Mouse (Mus musculus): ENCODE data around the gene Fgfr2. TPM values are rescaled to one million over a fixed set of nuclear protein-coding genes. Genes with fewer than 3 reads are reported as not detected.

The Fgfr2 gene
- polyA plus RNA-seq, 1 experiment from 2014 or later: 11.2 TPM

- Histone ChIP-seq H3K4me3 (ENCODE audit: low read depth, low read length) (no peak overlapping the region), H3K4me1 (ENCODE audit: insufficient read depth) (no peaks in the 10 kb centered on the region; the same call in 1 of the 2 replicates), H3K27ac (ENCODE audit: low read depth) (no peak overlapping the region), H3K9me3 (ENCODE audit: low read length) (no peaks in the 10 kb centered on the region), H3K27me3 (ENCODE audit: insufficient read depth, low read length) (no peaks in the 10 kb centered on the region), H3K9ac (replicated peaks) (no peak overlapping the region), H3K36me3 (replicated peaks; ENCODE audit: insufficient read depth, low read length) (no peaks in the 10 kb centered on the region), H3K4me2 (ENCODE audit: low read depth, low read length) (no peak overlapping the region)
- no peak for ATAC-seq
- WGBS (ENCODE audit: insufficient replicate concordance): 78% methylated on average over 10 of the region's 10 CpGs
- no peak for TF ChIP-seq CTCF (IDR thresholded peaks at IDR 0.05; ENCODE audit: low read depth)
- TF ChIP-seq EP300 (IDR thresholded peaks at IDR 0.05; ENCODE audit: low read depth): no peak
- DNase-seq: no peak
Observed at GRCm38 (mm10) chr7:132419378-132420255, 703.5 kb downstream of the Fgfr2 start.

GRCm38 (mm10) chr7:132416866-132417265 lies 706.3 kb downstream of the Fgfr2 start:
- H3K4me2 ChIP-seq (ENCODE audit: low read depth, low read length): no peak overlapping the region
- H3K4me3 ChIP-seq (ENCODE audit: low read depth, low read length): no peak overlapping the region
- no peaks in the 10 kb centered on the region for H3K36me3 ChIP-seq (replicated peaks; ENCODE audit: insufficient read depth, low read length)
- DNase-seq: no peak
- H3K9ac ChIP-seq (replicated peaks): no peak overlapping the region
- H3K9me3 ChIP-seq (ENCODE audit: low read length): no peaks in the 10 kb centered on the region
- ATAC-seq: no peak
- WGBS (ENCODE audit: insufficient replicate concordance): 70% methylated on average over 9 of the region's 9 CpGs
- no peak overlapping the region for H3K27ac ChIP-seq (ENCODE audit: low read depth)
- H3K4me1 ChIP-seq (ENCODE audit: insufficient read depth): no peaks in the 10 kb centered on the region
- TF ChIP-seq CTCF (IDR thresholded peaks at IDR 0.05; ENCODE audit: low read depth): no peak
- no peak for TF ChIP-seq EP300 (IDR thresholded peaks at IDR 0.05; ENCODE audit: low read depth)
- H3K27me3 ChIP-seq (ENCODE audit: insufficient read depth, low read length): no peaks in the 10 kb centered on the region

GRCm38 (mm10) chr7:132415866-132416265 lies 707.3 kb downstream of the Fgfr2 start:
- Histone ChIP-seq H3K9me3 (ENCODE audit: low read length) (no peaks in the 10 kb centered on the region), H3K4me2 (ENCODE audit: low read depth, low read length) (no peak overlapping the region), H3K36me3 (replicated peaks; ENCODE audit: insufficient read depth, low read length) (no peaks in the 10 kb centered on the region), H3K27ac (ENCODE audit: low read depth) (no peak overlapping the region), H3K4me1 (ENCODE audit: insufficient read depth) (no peaks in the 10 kb centered on the region), H3K4me3 (ENCODE audit: low read depth, low read length) (no peak overlapping the region), H3K27me3 (ENCODE audit: insufficient read depth, low read length) (no peaks in the 10 kb centered on the region), H3K9ac (replicated peaks) (no peak overlapping the region)
- no peak for DNase-seq
- no peak for ATAC-seq
- no peak for TF ChIP-seq CTCF (IDR thresholded peaks at IDR 0.05; ENCODE audit: low read depth)
- no peak for TF ChIP-seq EP300 (IDR thresholded peaks at IDR 0.05; ENCODE audit: low read depth)

- Histone ChIP-seq H3K27me3 (ENCODE audit: insufficient read depth, low read length) (no peaks in the 10 kb centered on the region), H3K9me3 (ENCODE audit: low read length) (no peaks in the 10 kb centered on the region), H3K4me2 (ENCODE audit: low read depth, low read length) (no peak overlapping the region), H3K27ac (ENCODE audit: low read depth) (no peak overlapping the region), H3K4me3 (ENCODE audit: low read depth, low read length) (no peak overlapping the region), H3K4me1 (ENCODE audit: insufficient read depth) (no peaks in the 10 kb centered on the region), H3K9ac (replicated peaks) (no peak overlapping the region), H3K36me3 (replicated peaks; ENCODE audit: insufficient read depth, low read length) (no peaks in the 10 kb centered on the region)
- TF ChIP-seq EP300 (IDR thresholded peaks at IDR 0.05; ENCODE audit: low read depth) (peak; percentile 30; the same call in 1 of the 2 replicates), CTCF (IDR thresholded peaks at IDR 0.05; ENCODE audit: low read depth) (no peak)
- no peak for DNase-seq
- no peak for ATAC-seq
- WGBS (ENCODE audit: insufficient replicate concordance): 43% methylated on average over 2 of the region's 2 CpGs
Observed at GRCm38 (mm10) chr7:132412520-132412919, 710.6 kb downstream of the Fgfr2 start.

- ATAC-seq (no peak), DNase-seq (no peak)
- no peak for TF ChIP-seq CTCF (IDR thresholded peaks at IDR 0.05; ENCODE audit: low read depth)
- TF ChIP-seq EP300 (IDR thresholded peaks at IDR 0.05; ENCODE audit: low read depth): no peak
- Histone ChIP-seq H3K4me2 (ENCODE audit: low read depth, low read length) (no peak overlapping the region), H3K4me1 (ENCODE audit: insufficient read depth) (no peaks in the 10 kb centered on the region), H3K36me3 (replicated peaks; ENCODE audit: insufficient read depth, low read length) (no peaks in the 10 kb centered on the region), H3K9me3 (ENCODE audit: low read length) (no peaks in the 10 kb centered on the region), H3K4me3 (ENCODE audit: low read depth, low read length) (no peak overlapping the region), H3K9ac (replicated peaks) (no peak overlapping the region), H3K27me3 (ENCODE audit: insufficient read depth, low read length) (no peaks in the 10 kb centered on the region), H3K27ac (ENCODE audit: low read depth) (no peak overlapping the region)
- 71% methylated on average over 2 of the region's 2 CpGs for WGBS (ENCODE audit: insufficient replicate concordance)
Observed at GRCm38 (mm10) chr7:132411708-132412107, 711.4 kb downstream of the Fgfr2 start.

- Histone ChIP-seq H3K36me3 (replicated peaks; ENCODE audit: insufficient read depth, low read length) (no peaks in the 10 kb centered on the region), H3K27me3 (ENCODE audit: insufficient read depth, low read length) (no peaks in the 10 kb centered on the region), H3K27ac (ENCODE audit: low read depth) (no peak overlapping the region), H3K9ac (replicated peaks) (no peak overlapping the region), H3K4me3 (ENCODE audit: low read depth, low read length) (no peak overlapping the region), H3K9me3 (ENCODE audit: low read length) (no peaks in the 10 kb centered on the region), H3K4me1 (ENCODE audit: insufficient read depth) (no peaks in the 10 kb centered on the region), H3K4me2 (ENCODE audit: low read depth, low read length) (no peak overlapping the region)
- DNase-seq (no peak), ATAC-seq (no peak)
- TF ChIP-seq CTCF (IDR thresholded peaks at IDR 0.05; ENCODE audit: low read depth) (no peak), EP300 (IDR thresholded peaks at IDR 0.05; ENCODE audit: low read depth) (no peak)
- whole genome bisulfite sequencing (ENCODE audit: insufficient replicate concordance): 75% methylated on average over 4 of the region's 4 CpGs
Observed at GRCm38 (mm10) chr7:132410958-132411357, 712.2 kb downstream of the Fgfr2 start.

Measured in liver, postnatal 0 days (tissue).